Mouse (Mus musculus): Measurements from ENCODE around the gene Taf1b. TPM values are rescaled to one million over a fixed set of nuclear protein-coding genes. Genes with fewer than 3 reads are reported as not detected.
"Not testable (repeated sequence)": the region's sequence is repeated elsewhere in the genome, so short reads cannot be mapped to it uniquely, and the experiment has no call there.

Gene Taf1b
- total RNA-seq (2021) = 1 to 10 TPM; 6.4 to 6.9 TPM
- long read RNA-seq, experiment 1, partial matches to known transcripts = 1 of 2 reads
- long read RNA-seq, experiment 1, other reads (novel, unspliced or antisense) = 0 of 2 reads
- long read RNA-seq, experiment 2, transcript Taf1b-201 (15 exons, 2,209 nt) = major isoform, 5 of 12 reads
- long read RNA-seq, experiment 2, partial matches to known transcripts = 0 of 12 reads
- long read RNA-seq, experiment 2, other reads (novel, unspliced or antisense) = 5 of 12 reads

- peak; percentile 80 for DNase-seq
- intact Hi-C loops (cut with DNase I; ENCODE audit: low total_unique reads) = no loop called here
Measured at GRCm38 (mm10) chr12:24498150-24498840, at the start of gene Taf1b. Gene Taf1b, plus strand, starts transcription at chr12:24498359.

GRCm38 (mm10) chr12:24460406-24460805 lies 37.8 kb upstream of the Taf1b start:
- intact Hi-C loops (cut with DNase I; ENCODE audit: low total_unique reads) = no loop called here
- no peak for DNase-seq

GRCm38 (mm10) chr12:24462121-24462520 lies 36.0 kb upstream of the Taf1b start:
- not testable (repeated sequence) for DNase-seq

GRCm38 (mm10) chr12:24463490-24463889 lies 34.7 kb upstream of the Taf1b start:
- DNase-seq; intact Hi-C loops (cut with DNase I; ENCODE audit: low total_unique reads): not testable (repeated sequence)

More at GRCm38 (mm10) chr12:24462121-24462520, 36.0 kb upstream of the Taf1b start:
- intact Hi-C loops (cut with DNase I; ENCODE audit: low total_unique reads) = not testable (repeated sequence)

- intact Hi-C loops (cut with DNase I; ENCODE audit: low total_unique reads) = no loop called here
- DNase-seq = no peak
Measured at GRCm38 (mm10) chr12:24468966-24469365, 29.2 kb upstream of the Taf1b start.

- intact Hi-C loops (cut with DNase I; ENCODE audit: low total_unique reads) = loop anchor here (10.0 kb wide), 1 partner anchor 214 kb away; the partner anchor contains the start of gene Cys1
- DNase-seq = peak; percentile 57
Measured at GRCm38 (mm10) chr12:24470943-24471342, 27.2 kb upstream of the Taf1b start.

GRCm38 (mm10) chr12:24473221-24473620 lies 24.9 kb upstream of the Taf1b start:
- intact Hi-C loops (cut with DNase I; ENCODE audit: low total_unique reads) = loop anchor here (2.0 to 10.0 kb wide), 2 partner anchors 126 to 212 kb away; partner anchors contain the start of gene Cys1
- no peak for DNase-seq

GRCm38 (mm10) chr12:24484930-24485329 lies 13.2 kb upstream of the Taf1b start:
- DNase-seq = no peak
- intact Hi-C loops (cut with DNase I; ENCODE audit: low total_unique reads) = no loop called here

GRCm38 (mm10) chr12:24486882-24487281 lies 11.3 kb upstream of the Taf1b start:
- intact Hi-C loops (cut with DNase I; ENCODE audit: low total_unique reads) = no loop called here
- DNase-seq = no peak

GRCm38 (mm10) chr12:24492507-24492906 lies 5.7 kb upstream of the Taf1b start:
- DNase-seq; intact Hi-C loops (cut with DNase I; ENCODE audit: low total_unique reads): not testable (repeated sequence)

GRCm38 (mm10) chr12:24493011-24493410 lies 5.1 kb upstream of the Taf1b start:
- DNase-seq = no peak
- intact Hi-C loops (cut with DNase I; ENCODE audit: low total_unique reads) = no loop called here

- peak; percentile 9 for DNase-seq
- intact Hi-C loops (cut with DNase I; ENCODE audit: low total_unique reads) = no loop called here
Measured at GRCm38 (mm10) chr12:24493412-24493811, 4.7 kb upstream of the Taf1b start.

- intact Hi-C loops (cut with DNase I; ENCODE audit: low total_unique reads); DNase-seq: not testable (repeated sequence)
Measured at GRCm38 (mm10) chr12:24494791-24495190, 3.4 kb upstream of the Taf1b start.

GRCm38 (mm10) chr12:24498841-24499485 lies 804 bp downstream of the Taf1b start:
- intact Hi-C loops (cut with DNase I; ENCODE audit: low total_unique reads) = not testable (repeated sequence)

GRCm38 (mm10) chr12:24517118-24517517 lies 19.0 kb downstream of the Taf1b start:
- intact Hi-C loops (cut with DNase I; ENCODE audit: low total_unique reads) = no loop called here
- no peak for DNase-seq

More at GRCm38 (mm10) chr12:24498841-24499485, 804 bp downstream of the Taf1b start:
- not testable (repeated sequence) for DNase-seq

GRCm38 (mm10) chr12:24521076-24521475 lies 22.9 kb downstream of the Taf1b start:
- intact Hi-C loops (cut with DNase I; ENCODE audit: low total_unique reads) = no loop called here
- no peak for DNase-seq

GRCm38 (mm10) chr12:24525065-24525464 lies 26.9 kb downstream of the Taf1b start:
- intact Hi-C loops (cut with DNase I; ENCODE audit: low total_unique reads) = not testable (repeated sequence)

GRCm38 (mm10) chr12:24536390-24536789 lies 38.2 kb downstream of the Taf1b start:
- DNase-seq = no peak
- intact Hi-C loops (cut with DNase I; ENCODE audit: low total_unique reads) = no loop called here

More at GRCm38 (mm10) chr12:24525065-24525464, 26.9 kb downstream of the Taf1b start:
- not testable (repeated sequence) for DNase-seq

GRCm38 (mm10) chr12:24537201-24537600 lies 39.0 kb downstream of the Taf1b start:
- intact Hi-C loops (cut with DNase I; ENCODE audit: low total_unique reads) = no loop called here
- no peak for DNase-seq

GRCm38 (mm10) chr12:24537965-24538364 lies 39.8 kb downstream of the Taf1b start:
- intact Hi-C loops (cut with DNase I; ENCODE audit: low total_unique reads) = no loop called here
- DNase-seq = no peak

Data from gastrocnemius, postnatal 14 days (tissue).